Mouse (Mus musculus) urinary bladder, postnatal 4 days (tissue): Measurements from ENCODE around the gene Sept9.

Source experiments
- DNase-seq, 2 experiments: peaks; one replicate each; pipeline ENCODE4 v3.0.0; 2021 to 2022; ENCODE audit warnings: low spot score in 2 of 2

Gene Sept9

DNA sequence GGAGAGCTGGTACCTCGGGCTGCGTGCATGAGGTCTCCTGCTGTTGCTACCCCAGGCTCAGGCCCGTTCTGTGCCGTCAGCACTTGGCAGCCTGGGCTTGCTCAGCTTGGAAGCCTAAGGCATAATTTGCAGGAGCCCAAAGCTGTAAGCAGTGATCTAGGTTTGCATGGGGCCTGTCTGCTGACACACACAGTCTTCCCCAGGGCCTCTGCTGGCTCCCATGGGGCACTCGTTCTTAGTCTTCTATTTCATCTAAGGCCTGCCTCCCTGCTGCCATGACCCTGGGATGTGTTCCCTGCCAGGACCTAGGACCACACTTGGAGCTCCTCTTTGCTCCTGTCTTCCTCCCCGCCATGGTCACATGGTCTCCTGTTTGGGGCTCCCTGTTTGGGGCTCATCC lies 21.7 kb downstream of the Sept9 start:
- no peak for DNase-seq

- DNase-seq, result no peak
Observed at GRCm38 (mm10) chr11:117222899-117223298, 23.4 kb downstream of the Sept9 start.

GRCm38 (mm10) chr11:117224804-117225203 lies 25.3 kb downstream of the Sept9 start:
- DNase-seq, result no peak

DNA sequence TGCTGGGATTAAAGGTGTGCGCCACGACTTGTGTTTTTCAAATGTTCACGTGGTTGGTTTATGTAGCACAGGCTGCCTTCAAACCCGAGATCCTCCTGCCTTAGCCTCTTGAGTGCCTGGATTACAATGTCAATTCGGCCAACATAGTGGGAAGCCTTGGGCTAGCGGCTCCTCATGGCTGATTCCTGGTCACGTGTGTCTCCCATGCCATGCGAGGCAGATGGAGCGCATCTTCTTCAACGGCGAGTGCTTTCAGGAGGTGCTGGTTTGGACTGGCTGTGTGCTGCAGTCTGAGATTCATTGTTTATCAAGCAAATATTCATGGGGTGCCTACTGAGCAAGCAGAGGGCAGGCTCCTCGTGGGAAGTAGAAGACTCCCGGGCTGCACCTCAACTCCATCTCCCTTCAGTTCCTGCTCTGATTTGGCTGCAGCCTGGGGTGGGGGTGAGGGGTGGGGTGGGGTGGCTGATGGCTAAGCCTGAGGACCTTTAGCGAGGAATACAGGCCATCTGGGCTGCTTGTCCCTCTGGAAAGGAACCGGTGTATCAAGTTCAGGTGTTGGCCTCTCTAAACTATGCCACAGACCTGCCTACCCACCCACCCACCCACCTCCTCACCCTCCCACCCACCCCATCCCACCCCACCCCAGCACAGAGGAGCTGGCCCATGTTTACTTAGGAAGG lies 26.2 kb downstream of the Sept9 start:
- DNase-seq, result no peak

GRCm38 (mm10) chr11:117226214-117226535 lies 26.7 kb downstream of the Sept9 start:
- no peak for DNase-seq

- no peak for DNase-seq
Observed at GRCm38 (mm10) chr11:117228139-117228538, 28.7 kb downstream of the Sept9 start.

GRCm38 (mm10) chr11:117231551-117231950 lies 32.1 kb downstream of the Sept9 start:
- DNase-seq, result no peak

- peak; percentile 75 to 79 for DNase-seq
Observed at GRCm38 (mm10) chr11:117232032-117232431, 32.6 kb downstream of the Sept9 start.

DNA sequence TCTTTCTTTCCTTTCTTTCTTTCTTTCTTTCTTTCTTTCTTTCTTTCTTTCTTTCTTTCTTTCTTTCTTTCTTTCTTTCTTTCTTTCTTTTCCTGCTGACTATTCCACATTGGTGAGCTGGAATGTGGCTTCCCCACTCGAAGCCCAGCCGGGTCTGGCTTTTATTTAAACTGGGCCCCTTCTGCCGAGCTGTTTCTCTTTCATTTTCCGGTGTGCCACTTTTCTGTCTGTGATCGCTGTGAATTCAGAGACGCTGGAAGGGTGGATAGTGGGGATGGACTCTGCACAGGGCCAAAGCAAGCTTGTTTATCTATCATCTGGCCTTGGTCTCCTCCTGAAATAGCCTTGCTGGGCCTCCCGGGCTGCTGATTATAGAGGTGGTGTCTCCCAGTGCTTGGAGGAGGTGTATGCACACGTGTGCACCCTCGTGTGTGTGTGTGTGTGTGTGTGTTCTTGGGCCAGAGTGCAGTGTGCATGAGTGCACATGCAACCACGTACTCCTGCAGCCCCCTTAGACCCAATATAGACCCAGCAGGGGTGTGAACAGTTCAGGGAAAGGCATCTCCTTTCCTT lies 33.5 kb downstream of the Sept9 start:
- DNase-seq, result no peak

DNA sequence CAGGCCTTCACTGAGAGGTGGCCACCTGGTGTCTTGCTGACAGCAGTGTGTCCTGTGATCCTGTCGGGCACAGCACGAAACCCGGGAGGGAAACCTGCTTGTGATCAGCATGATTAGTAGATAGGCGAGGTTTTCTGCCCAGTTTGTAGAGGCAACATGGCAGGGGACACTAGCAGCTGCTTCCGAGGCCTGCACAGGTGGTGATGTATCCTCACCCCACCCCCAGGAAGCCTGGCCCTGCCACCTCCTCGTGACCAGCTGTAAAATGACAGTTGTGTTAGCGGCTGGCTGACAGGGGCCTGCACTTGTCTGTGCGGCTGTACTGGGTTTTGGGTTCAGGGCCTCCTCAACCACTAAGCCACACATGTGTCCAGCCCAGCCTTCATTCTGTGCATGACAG lies 34.4 kb downstream of the Sept9 start:
- DNase-seq, result no peak

- DNase-seq, result peak in 1 of 2 experiments; percentile 58
Observed at GRCm38 (mm10) chr11:117235086-117235897, 35.8 kb downstream of the Sept9 start.

DNA sequence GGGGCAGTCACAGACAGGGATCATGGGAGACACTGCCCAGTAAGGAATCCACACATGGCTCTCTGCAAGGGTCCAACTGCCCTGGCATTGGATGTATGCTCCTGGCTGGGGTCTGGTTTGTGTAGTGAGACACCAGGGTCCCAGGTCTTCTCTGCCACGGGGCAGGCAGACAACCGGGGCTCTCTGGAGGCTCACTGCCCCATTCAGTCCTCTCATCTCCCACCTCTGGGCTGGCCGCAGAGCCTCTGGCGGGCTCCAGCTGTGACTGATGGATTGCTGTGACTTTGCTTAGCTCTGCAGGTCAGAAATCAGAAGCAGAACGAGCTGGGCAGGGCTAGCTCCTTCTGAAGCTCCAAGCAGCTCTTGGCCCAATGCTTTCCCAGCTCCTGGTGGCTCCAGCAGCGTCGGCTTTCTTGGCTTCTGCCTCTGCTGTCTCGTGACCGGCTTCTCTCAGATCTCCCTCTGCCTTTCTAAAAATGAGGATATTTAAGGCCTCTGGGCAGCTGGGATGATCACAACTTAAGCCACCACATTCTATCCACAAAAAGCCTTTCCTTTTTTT lies 36.5 kb downstream of the Sept9 start:
- no peak for DNase-seq

GRCm38 (mm10) chr11:117238169-117238568 lies 38.7 kb downstream of the Sept9 start:
- DNase-seq, result peak; percentile 83 to 93

DNA sequence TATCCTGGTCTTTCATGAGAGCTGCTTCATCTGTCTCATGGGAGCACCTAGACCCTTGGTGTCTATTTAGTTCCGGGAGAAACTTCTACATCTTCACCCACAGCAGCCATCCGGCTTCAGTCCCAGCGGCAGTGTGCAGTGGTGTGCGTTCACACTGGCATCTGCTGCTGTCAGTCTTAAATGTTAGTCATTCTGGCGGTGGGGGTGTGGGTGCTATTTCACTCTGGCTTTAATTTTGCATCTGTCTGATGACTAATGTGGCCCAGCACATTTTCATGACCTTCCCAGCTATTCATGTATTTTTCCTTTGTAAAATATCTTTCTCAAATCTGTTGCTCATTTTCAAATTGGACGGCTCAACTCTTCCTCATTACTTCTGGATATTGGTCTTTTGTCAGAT lies 40.2 kb downstream of the Sept9 start:
- DNase-seq, result no peak

DNA sequence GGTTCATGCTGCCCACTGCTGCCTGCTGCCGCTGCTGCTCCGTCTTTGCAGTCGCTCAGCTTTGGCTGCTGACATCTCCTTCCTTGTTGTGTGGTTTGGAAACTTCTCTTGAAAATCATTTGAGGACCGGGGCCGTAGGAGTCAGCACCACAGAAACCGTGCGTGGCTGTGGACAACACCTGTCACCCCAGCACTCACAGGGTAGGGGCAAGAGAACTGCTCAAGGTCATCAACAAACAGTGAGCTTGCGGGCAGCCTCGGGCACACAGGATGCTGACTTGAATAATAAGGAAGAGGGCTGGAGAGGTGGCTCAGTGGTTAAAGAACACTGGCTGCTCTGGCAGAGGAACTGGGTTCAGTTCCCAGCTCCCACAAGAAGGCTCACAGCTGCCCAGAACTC lies 40.9 kb downstream of the Sept9 start:
- no peak for DNase-seq

GRCm38 (mm10) chr11:117240861-117241738 lies 41.6 kb downstream of the Sept9 start:
- no peak for DNase-seq

DNA sequence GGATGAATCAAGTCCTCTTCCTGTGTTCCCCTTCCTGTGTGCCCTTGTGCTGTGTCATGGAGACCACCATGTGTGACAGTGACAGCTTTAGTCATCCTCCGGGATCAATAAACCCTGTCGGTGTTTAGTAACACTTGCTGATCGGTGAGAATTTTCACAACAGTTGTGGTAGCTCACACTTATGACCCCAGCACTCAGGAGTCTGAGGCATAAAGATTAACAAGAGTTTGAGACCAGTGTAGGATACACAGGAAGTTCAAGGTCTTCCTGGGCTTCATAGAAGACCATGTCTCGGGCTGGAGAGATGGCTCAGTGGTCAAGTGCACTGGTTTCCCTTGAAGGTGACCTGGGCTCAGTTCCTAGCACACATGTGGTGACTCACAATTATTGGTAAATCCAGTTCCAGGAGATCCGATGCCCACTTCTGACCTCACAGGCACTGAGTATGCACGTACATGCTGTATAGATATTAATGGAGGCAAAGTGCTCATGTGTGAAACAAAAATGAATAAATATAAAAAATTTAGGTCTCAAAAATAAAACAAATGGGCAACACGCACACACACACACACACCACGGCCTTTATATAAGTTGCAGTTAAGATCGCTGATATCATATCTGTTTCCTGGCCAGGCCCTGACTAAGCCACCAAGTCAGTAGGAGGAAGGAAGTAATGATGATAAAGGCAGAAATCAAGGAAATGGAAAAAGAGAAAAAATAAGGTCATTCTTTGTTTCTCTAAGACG lies 43.1 kb downstream of the Sept9 start:
- no peak for DNase-seq

DNA sequence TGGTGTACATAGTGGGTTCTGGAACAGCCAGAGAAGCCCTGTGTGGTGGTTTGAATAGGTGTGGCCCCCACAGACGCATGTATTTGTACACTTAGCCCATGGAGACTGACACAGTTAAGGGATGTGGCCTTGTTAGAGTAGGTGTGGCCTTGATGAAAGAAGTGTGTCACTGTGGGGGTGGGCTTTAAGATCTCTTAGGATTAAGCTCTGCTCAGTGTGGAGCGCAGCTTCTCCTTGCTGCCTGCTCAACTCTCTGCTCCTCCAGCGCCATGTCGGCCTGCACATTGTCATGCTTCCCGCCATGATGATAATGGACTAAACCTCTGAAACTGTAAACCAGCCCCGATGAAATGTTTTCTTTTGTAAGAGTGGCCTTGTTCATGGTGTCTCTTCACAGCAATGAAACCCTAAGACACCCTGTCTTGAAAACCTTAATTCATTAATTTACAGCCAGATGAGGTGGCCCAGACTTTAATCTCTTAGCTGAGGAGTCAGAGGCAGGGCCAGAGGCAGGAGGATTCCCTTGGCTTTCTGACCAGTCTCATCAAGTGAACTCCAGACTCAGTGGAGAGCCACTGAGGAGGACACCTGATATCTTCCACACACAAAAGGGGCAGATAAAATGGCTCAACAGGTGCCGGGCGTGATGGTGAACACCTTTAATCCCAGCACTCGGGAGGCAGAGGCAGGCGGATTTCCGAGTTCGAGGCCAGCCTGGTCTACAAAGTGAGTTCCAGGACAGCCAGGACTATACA lies 44.3 kb downstream of the Sept9 start:
- DNase-seq, result no peak

DNA sequence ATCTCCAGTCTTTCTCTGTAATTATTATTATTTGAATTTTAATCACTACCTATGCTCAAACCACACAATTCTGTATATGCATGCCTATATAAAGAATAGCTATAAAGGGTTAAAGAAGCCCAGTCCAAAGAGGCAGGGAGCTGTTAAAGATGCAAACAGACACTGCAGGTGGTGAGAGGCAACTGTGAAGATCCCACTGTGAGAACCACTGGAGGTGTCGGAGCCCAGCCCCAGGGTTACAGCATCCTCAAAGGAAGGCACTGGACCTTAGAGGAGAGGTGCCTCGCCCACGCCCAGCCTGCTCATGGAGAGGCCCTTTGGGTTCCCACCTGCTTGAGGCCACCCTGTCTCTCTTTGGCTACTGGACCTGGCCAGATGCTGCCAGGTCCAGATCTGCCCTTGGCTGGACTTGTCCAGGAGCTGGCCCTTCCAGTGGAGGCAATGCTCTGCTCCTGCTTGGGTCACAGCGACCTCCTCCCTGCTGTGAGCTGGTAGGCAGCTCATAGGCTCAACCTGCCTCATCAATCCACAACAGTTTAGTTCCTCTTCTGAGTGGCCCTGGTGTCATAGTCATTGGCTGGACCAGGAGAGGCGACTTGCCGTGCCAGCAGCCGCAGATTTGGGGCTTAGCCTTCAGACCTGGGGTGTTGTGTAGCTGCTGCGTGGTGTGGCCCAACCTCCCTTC lies 45.7 kb downstream of the Sept9 start:
- no peak for DNase-seq

- no peak for DNase-seq
Observed at GRCm38 (mm10) chr11:117245846-117246245, 46.4 kb downstream of the Sept9 start.
